Mouse (Mus musculus) CH12.LX (cell line): ENCODE results near the gene Slc16a3. TPM values are rescaled to one million over a fixed set of nuclear protein-coding genes. Genes with fewer than 3 reads are reported as not detected.

Experiments used
- DNase-seq: peaks from one replicate; pipeline ENCODE4 v3.0.0-alpha.2; 2013; ENCODE audit errors: extremely low read depth
- H3K27ac ChIP-seq: 2 replicates; pipeline ENCODE4 v1.5.1; 2012; ENCODE audit warnings: low read depth, mild to moderate bottlenecking, control low read depth, moderate library complexity; ENCODE audit not compliant: insufficient read depth
- H3K27me3 ChIP-seq: replicated peaks from 2 replicates; pipeline ENCODE3; 2012; ENCODE audit warnings: inconsistent platforms
- H3K36me3 ChIP-seq, 2 experiments: replicated peaks in 1 of 2; 2 replicates each; pipeline versions ENCODE3 to v1.6.1; 2012; ENCODE audit warnings: inconsistent platforms in 1 of 2, low read length in 1 of 2, mild to moderate bottlenecking in 1 of 2, mixed read lengths in 1 of 2, moderate library complexity in 1 of 2; ENCODE audit not compliant: control insufficient read depth in 1 of 2, insufficient read depth in 1 of 2
- H3K4me1 ChIP-seq, 2 experiments: 2 replicates each; pipeline ENCODE4 v1.6.1; 2012; ENCODE audit warnings: inconsistent platforms in 1 of 2, moderate library complexity in 1 of 2; ENCODE audit not compliant: insufficient read depth in 2 of 2, control insufficient read depth in 1 of 2
- H3K4me2 ChIP-seq: 2 replicates; pipeline ENCODE4 v1.6.1; 2012; ENCODE audit warnings: low read depth, mild to moderate bottlenecking, control low read depth; ENCODE audit not compliant: poor library complexity, insufficient read depth, severe bottlenecking
- H3K4me3 ChIP-seq, 3 experiments: fragments of 150-350 bp in 1 of 3; sonication (generic) in 1 of 3; replicated peaks in 1 of 3; 2 replicates each; pipeline versions ENCODE3 to v1.5.1; 2011 to 2012; ENCODE audit warnings: low read depth in 2 of 3, low read length in 2 of 3, mild to moderate bottlenecking in 2 of 3, moderate library complexity in 2 of 3, control low read depth in 1 of 3, improper control_type of control experiment in 1 of 3, inconsistent platforms in 1 of 3, mixed read lengths in 1 of 3; ENCODE audit not compliant: poor library complexity in 1 of 3
- H3K79me2 ChIP-seq: replicated peaks from 2 replicates; pipeline ENCODE4 v1.6.1; 2012; ENCODE audit warnings: mild to moderate bottlenecking, moderate library complexity; ENCODE audit not compliant: control insufficient read depth, poor library complexity, insufficient read depth, severe bottlenecking; ENCODE audit errors: extremely low read depth
- H3K9ac ChIP-seq: 2 replicates; pipeline ENCODE4 v1.6.1; 2012; ENCODE audit warnings: low read depth, mild to moderate bottlenecking, control low read depth, moderate library complexity; ENCODE audit not compliant: insufficient read depth
- H3K9me3 ChIP-seq: replicated peaks from 2 replicates; pipeline ENCODE3; 2012; ENCODE audit warnings: low read length, inconsistent platforms, mixed read lengths
- E2F4 ChIP-seq: IDR thresholded peaks from 2 replicates; pipeline ENCODE4 v1.6.1; 2011; ENCODE audit warnings: low read depth, low read length, improper control_type of control experiment; ENCODE audit not compliant: insufficient replicate concordance
- EP300 ChIP-seq: IDR thresholded peaks from 2 replicates; pipeline ENCODE4 v1.6.1; 2011; ENCODE audit warnings: low read length, improper control_type of control experiment
- GABPA ChIP-seq: IDR thresholded peaks from 2 replicates; pipeline ENCODE4 v1.6.1; 2012; ENCODE audit warnings: low read depth, low read length, improper control_type of control experiment, inconsistent platforms; ENCODE audit not compliant: insufficient replicate concordance
- JUND ChIP-seq: conservative IDR thresholded peaks from 2 replicates; pipeline ENCODE4 v1.6.1; 2011; ENCODE audit warnings: low read depth, low read length, improper control_type of control experiment
- MAZ ChIP-seq: IDR thresholded peaks from 2 replicates; pipeline ENCODE4 v1.6.1; 2012; ENCODE audit warnings: low read depth, mild to moderate bottlenecking, inconsistent platforms, low read length, improper control_type of control experiment, moderate library complexity
- MEF2A ChIP-seq: IDR thresholded peaks from 2 replicates; pipeline ENCODE4 v1.6.1; 2014; ENCODE audit warnings: low read depth, mild to moderate bottlenecking, inconsistent platforms, low read length, improper control_type of control experiment, borderline replicate concordance
- NELFE ChIP-seq: IDR thresholded peaks from 2 replicates; pipeline ENCODE4 v1.6.1; 2011; ENCODE audit warnings: low read depth, low read length, improper control_type of control experiment
- POLR2A ChIP-seq: IDR thresholded peaks from 2 replicates; pipeline ENCODE4 v1.6.1; 2011; ENCODE audit warnings: low read depth, mild to moderate bottlenecking, improper control_type of control experiment, low read length
- RAD21 ChIP-seq: IDR thresholded peaks from 2 replicates; pipeline ENCODE4 v1.6.1; 2011; ENCODE audit warnings: low read depth, mild to moderate bottlenecking, low read length, improper control_type of control experiment, moderate library complexity
- UBTF ChIP-seq: IDR thresholded peaks from 2 replicates; pipeline ENCODE4 v1.6.1; 2012; ENCODE audit warnings: low read depth, mild to moderate bottlenecking, inconsistent platforms, low read length, improper control_type of control experiment, moderate library complexity
- USF1 ChIP-seq: IDR thresholded peaks from 2 replicates; pipeline ENCODE4 v1.6.1; 2014; ENCODE audit warnings: low read depth, mild to moderate bottlenecking, inconsistent platforms, low read length, improper control_type of control experiment
- ZKSCAN1 ChIP-seq: IDR thresholded peaks from 2 replicates; pipeline ENCODE4 v1.6.1; 2012; ENCODE audit warnings: low read depth, inconsistent platforms, low read length, improper control_type of control experiment, borderline replicate concordance
- ZMIZ1 ChIP-seq: IDR thresholded peaks from 2 replicates; pipeline ENCODE4 v1.6.1; 2012; ENCODE audit warnings: low read depth, mild to moderate bottlenecking, inconsistent platforms, low read length, improper control_type of control experiment
- ZNF384 ChIP-seq: IDR thresholded peaks from 2 replicates; pipeline ENCODE4 v1.6.1; 2012; ENCODE audit warnings: low read depth, low read length, improper control_type of control experiment, inconsistent platforms
- dilution Hi-C: fragments of 300-500 bp; cut with MboI; formaldehyde crosslinking; loops from 2 replicates; pipeline ENCODE4 v1.14.3; 2020; ENCODE audit warnings: low sequenced_read_pairs; ENCODE audit not compliant: extremely low pct_unique_long_range_greater_than_20kb, extremely low pct_ligation_motif_present
- in situ Hi-C: fragments of 300-500 bp; cut with MboI; formaldehyde crosslinking; loops from 3 replicates; pipeline ENCODE4 v1.14.3; 2019; ENCODE audit warnings: low sequenced_read_pairs, low pct_ligation_motif_present, low pct_unique_long_range_greater_than_20kb, mixed read lengths
- polyA plus RNA-seq: library from polyadenylated mRNA; unstranded; fragments of >175 nt; gene quantifications from 2 replicates; pipeline ENCODE4 v1.2.1, GENCODE M21; 2012; ENCODE audit warnings: low read depth; ENCODE audit not compliant: insufficient read length
- total RNA-seq, 2 experiments: library from RNA; depleted of rRNA; stranded (reverse); fragments of 300-350 nt in 1 of 2; fragments of >200 nt in 1 of 2; gene quantifications; 2 replicates each; pipeline ENCODE4 v1.2.3; 2012 to 2014

Slc16a3 gene
- total and polyA plus RNA-seq, 3 experiments = 9.7 to 388 (median 130) TPM

DNA sequence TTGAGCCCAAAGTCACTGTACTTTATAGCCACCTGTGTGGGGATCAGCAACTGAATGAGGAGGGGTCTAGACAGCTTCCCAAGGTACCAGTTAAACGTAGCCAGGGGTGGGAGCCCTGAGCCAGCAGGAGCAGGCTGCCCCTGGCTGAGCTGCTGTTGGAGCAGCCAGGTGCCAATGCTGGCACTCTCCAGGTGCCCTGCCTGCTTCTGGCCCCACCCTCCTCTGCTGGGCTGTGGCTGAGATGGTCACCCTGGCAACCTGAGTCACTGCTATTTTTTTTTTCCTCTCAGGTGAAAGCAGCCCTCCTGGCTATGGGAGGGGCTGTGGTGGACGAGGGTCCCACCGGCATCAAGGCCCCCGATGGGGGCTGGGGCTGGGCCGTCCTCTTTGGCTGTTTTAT lies 6.7 kb downstream of the Slc16a3 start:
- H3K9ac ChIP-seq = no peak overlapping the region
- H3K79me2 ChIP-seq = peaks cover 19% of the 10 kb centered on the region

DNA sequence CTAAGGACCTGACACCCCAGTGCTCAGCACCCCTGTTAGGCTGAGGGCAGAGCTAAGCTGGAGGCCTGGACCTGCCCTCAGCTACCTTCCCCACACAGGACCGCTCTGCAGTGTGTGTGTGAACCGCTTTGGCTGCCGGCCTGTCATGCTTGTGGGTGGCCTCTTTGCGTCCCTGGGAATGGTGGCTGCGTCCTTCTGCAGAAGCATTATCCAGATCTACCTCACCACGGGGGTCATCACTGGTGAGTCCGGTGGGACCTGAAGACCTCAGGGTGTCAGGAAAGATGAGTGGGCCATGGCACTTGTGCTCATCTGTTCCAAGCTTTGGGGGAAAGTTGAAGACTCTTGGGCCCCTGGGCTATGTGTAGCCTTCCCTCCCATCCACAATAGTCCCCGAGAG lies 7.4 kb downstream of the Slc16a3 start:
- DNase-seq = no peak
- Histone ChIP-seq H3K4me2 (no peak overlapping the region), H3K9ac (no peak overlapping the region), H3K27ac (no peak overlapping the region), H3K9me3 (no peaks in the 10 kb centered on the region), H3K79me2 (peaks cover 19% of the 10 kb centered on the region), H3K27me3 (peaks cover under 1% of the 10 kb centered on the region), H3K36me3 (peaks cover 47 to 71% of the 10 kb centered on the region in 2 experiments), H3K4me1 (peaks cover 9 to 15% of the 10 kb centered on the region in 2 experiments), H3K4me3 (no peak overlapping the region)
- dilution Hi-C loops (no loop called here), in situ Hi-C loops (no loop called here)
- no peak for TF ChIP-seq RAD21
- TF ChIP-seq UBTF = no peak
- no peak for TF ChIP-seq USF1
- no peak for TF ChIP-seq ZNF384

More for the DNA sequence above, 6.7 kb downstream of the Slc16a3 start:
- Histone ChIP-seq H3K36me3 (peaks cover 47 to 64% of the 10 kb centered on the region in 2 experiments), H3K27ac (no peak overlapping the region), H3K27me3 (peaks cover 8% of the 10 kb centered on the region), H3K9me3 (no peaks in the 10 kb centered on the region), H3K4me3 (no peak overlapping the region), H3K4me2 (no peak overlapping the region), H3K4me1 (peaks cover 13 to 23% of the 10 kb centered on the region in 2 experiments)
- DNase-seq = no peak
- in situ Hi-C loops (loop anchor here (5.0 kb wide), 1 partner anchor 38 kb away; no protein-coding TSS in a partner anchor), dilution Hi-C loops (no loop called here)
- peak; percentile 11; the same call in 1 of the 2 replicates for TF ChIP-seq POLR2A
- no peak for TF ChIP-seq ZNF384

DNA sequence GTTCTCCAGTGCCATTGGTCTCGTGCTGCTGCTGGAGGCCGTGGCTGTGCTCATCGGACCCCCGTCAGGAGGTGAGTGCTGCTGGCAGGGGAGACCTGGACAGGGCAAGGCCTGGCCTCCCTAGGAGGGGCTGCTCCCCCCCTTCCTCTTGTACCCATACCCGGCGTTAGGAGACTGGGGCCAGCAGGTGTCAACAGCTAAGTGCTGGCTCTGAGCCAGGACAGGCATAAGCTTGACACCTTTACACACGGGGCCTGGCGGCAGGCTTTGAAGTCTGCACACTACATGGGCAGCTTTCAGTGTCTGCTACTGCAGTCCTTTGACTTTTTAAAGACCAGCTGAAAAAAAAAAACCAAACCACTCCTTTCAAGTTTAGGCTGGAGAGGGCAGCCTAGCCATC lies 8.8 kb downstream of the Slc16a3 start:
- H3K9ac ChIP-seq = no peak overlapping the region

More for the DNA sequence above, 8.8 kb downstream of the Slc16a3 start:
- Histone ChIP-seq H3K4me2 (no peak overlapping the region), H3K36me3 (peaks cover 59 to 84% of the 10 kb centered on the region in 2 experiments), H3K9me3 (no peaks in the 10 kb centered on the region), H3K27ac (no peak overlapping the region), H3K4me3 (no peak overlapping the region), H3K4me1 (peaks cover 1 to 4% of the 10 kb centered on the region in 2 experiments; a peak in 2 of 4 replicates), H3K27me3 (no peaks in the 10 kb centered on the region), H3K79me2 (peaks cover 12% of the 10 kb centered on the region)
- no peak for TF ChIP-seq E2F4
- no peak for TF ChIP-seq MAZ
- TF ChIP-seq JUND = no peak
- TF ChIP-seq GABPA = no peak
- TF ChIP-seq UBTF = no peak
- no peak for TF ChIP-seq RAD21
- TF ChIP-seq NELFE = no peak
- no peak for TF ChIP-seq ZKSCAN1
- no peak for TF ChIP-seq EP300
- TF ChIP-seq ZMIZ1 = no peak
- TF ChIP-seq MEF2A = no peak
- DNase-seq = no peak
- in situ Hi-C loops (no loop called here), dilution Hi-C loops (no loop called here)
